Mouse (Mus musculus): ENCODE results near the gene Aif1l. TPM values are rescaled to one million over a fixed set of nuclear protein-coding genes. Genes with fewer than 3 reads are reported as not detected.

Aif1l gene
- total RNA-seq, 1 experiment = 48.5 TPM

DNA sequence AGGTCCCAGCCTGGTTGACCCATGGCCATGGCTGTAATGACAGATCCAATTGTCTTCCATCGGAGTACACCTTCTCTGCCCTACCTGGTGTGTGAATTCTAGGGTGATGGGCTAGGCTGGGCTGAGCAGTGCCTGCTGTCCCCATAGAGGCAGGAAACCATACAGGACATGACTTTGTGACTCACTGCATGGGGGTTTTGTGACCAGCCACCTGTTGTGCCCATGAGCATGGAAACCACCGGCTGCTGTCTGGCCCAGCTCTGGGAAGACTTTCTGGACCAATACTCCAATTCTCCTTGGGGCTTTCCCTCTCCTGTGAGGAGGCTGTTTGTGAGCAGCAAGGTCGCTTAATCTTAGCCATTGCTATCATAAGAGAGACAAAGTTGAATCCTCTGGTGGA, 2.8 kb downstream of the Aif1l start:
- H3K27ac ChIP-seq (ENCODE audit: insufficient read depth, low read depth, low read length, poor library complexity, severe bottlenecking) = no peak overlapping the region
- TF ChIP-seq ZNF384 (IDR thresholded peaks at IDR 0.05; ENCODE audit: low read depth, low read length) (no peak), HCFC1 (IDR thresholded peaks at IDR 0.05; ENCODE audit: borderline replicate concordance, insufficient read depth, low read length) (no peak), CHD2 (IDR thresholded peaks at IDR 0.05; ENCODE audit: low read depth, low read length) (no peak), MAFK (IDR thresholded peaks at IDR 0.05; ENCODE audit: insufficient read depth, low read depth, low read length) (no peak), ZC3H11A (IDR thresholded peaks at IDR 0.05; ENCODE audit: borderline replicate concordance, low read depth, low read length) (no peak)
- no peak for DNase-seq (ENCODE audit: low read depth, low spot score)
- in situ Hi-C loops (cut with MboI; ENCODE audit: low sequenced_read_pairs in 2 of 2, unreplicated experiment in 2 of 2) = no loop called here
- peaks cover 2% of the 10 kb centered on the region; the same call in 1 of the 2 replicates for H3K36me3 ChIP-seq (ENCODE audit: control insufficient read depth, insufficient read depth, low read length, poor library complexity, severe bottlenecking)
- no peaks in the 10 kb centered on the region for H3K9me3 ChIP-seq (ENCODE audit: control insufficient read depth, insufficient read depth, low read depth, low read length)
- H3K9ac ChIP-seq (ENCODE audit: insufficient read depth, low read depth, low read length, poor library complexity, severe bottlenecking) = no peak overlapping the region
- H3K4me3 ChIP-seq (ENCODE audit: insufficient read depth in 1 of 2, low read depth in 1 of 2, low read length in 2 of 2, poor library complexity in 1 of 2, severe bottlenecking in 1 of 2) = no peak overlapping the region
- H3K4me1 ChIP-seq (ENCODE audit: control insufficient read depth in 2 of 2, insufficient read depth in 2 of 2, low read length in 2 of 2, poor library complexity in 1 of 2) = peaks cover 0 to 13% of the 10 kb centered on the region in 2 experiments; a peak in 2 of 4 replicates

DNA sequence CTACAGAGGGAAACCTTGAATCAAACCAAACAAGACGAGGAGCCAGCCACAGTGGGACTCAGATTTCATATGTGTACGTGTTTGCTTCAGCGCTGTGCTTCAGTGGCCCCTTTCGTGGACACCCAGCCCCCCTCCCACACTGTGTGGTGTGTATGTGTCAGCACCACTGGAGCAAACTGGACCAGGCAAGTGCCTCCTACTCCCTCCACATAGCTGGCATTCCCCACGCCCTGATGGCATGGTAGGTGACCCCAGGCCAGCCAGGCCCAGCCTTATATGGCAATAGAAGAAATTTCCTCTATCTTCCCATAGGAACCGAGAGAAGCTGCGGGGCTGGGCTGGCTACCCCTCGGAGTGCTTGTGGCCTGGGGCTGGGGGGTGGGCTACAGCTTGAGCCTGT, 3.7 kb downstream of the Aif1l start:
- peaks cover 2% of the 10 kb centered on the region; the same call in 1 of the 2 replicates for H3K36me3 ChIP-seq (ENCODE audit: control insufficient read depth, insufficient read depth, low read length, poor library complexity, severe bottlenecking)

DNA sequence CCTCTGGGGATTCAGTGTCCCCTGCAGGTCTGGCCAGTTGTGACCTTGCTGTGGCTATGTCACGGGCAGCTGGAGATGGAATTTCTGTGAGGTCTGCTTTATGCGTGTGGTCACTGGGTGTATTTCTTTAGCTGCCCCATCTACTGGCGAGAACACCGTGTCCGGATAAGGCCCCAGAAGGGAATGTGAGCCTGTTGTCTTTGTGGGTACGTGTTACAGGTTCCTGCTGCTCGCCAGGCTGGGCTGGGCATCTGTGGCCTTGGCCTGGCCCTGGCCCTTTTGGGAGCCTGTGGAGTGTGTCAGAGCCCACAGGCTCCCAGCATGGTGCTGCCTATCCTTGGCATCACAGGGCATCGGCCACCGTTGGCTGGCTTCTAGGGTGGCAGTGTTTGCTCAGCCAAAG, 4.8 kb downstream of the Aif1l start:
- Histone ChIP-seq H3K4me1 (ENCODE audit: control insufficient read depth in 2 of 2, insufficient read depth in 2 of 2, low read length in 2 of 2, poor library complexity in 1 of 2) (peaks cover 0 to 15% of the 10 kb centered on the region in 2 experiments; a peak in 2 of 4 replicates), H3K36me3 (ENCODE audit: control insufficient read depth, insufficient read depth, low read length, poor library complexity, severe bottlenecking) (peaks cover 2% of the 10 kb centered on the region; the same call in 1 of the 2 replicates), H3K9ac (ENCODE audit: insufficient read depth, low read depth, low read length, poor library complexity, severe bottlenecking) (no peak overlapping the region), H3K9me3 (ENCODE audit: control insufficient read depth, insufficient read depth, low read depth, low read length) (no peaks in the 10 kb centered on the region), H3K4me3 (ENCODE audit: insufficient read depth in 1 of 2, low read depth in 1 of 2, low read length in 2 of 2, poor library complexity in 1 of 2, severe bottlenecking in 1 of 2) (no peak overlapping the region), H3K27ac (ENCODE audit: insufficient read depth, low read depth, low read length, poor library complexity, severe bottlenecking) (no peak overlapping the region)
- in situ Hi-C loops (cut with MboI; ENCODE audit: low sequenced_read_pairs in 2 of 2, unreplicated experiment in 2 of 2) = no loop called here
- TF ChIP-seq MAFK (IDR thresholded peaks at IDR 0.05; ENCODE audit: insufficient read depth, low read depth, low read length) = no peak
- TF ChIP-seq ZNF384 (IDR thresholded peaks at IDR 0.05; ENCODE audit: low read depth, low read length) = no peak
- no peak for TF ChIP-seq HCFC1 (IDR thresholded peaks at IDR 0.05; ENCODE audit: borderline replicate concordance, insufficient read depth, low read length)
- no peak for TF ChIP-seq CHD2 (IDR thresholded peaks at IDR 0.05; ENCODE audit: low read depth, low read length)
- no peak for TF ChIP-seq ZC3H11A (IDR thresholded peaks at IDR 0.05; ENCODE audit: borderline replicate concordance, low read depth, low read length)
- no peak for DNase-seq (ENCODE audit: low read depth, low spot score)

More for the DNA sequence above, 3.7 kb downstream of the Aif1l start:
- Histone ChIP-seq H3K27ac (ENCODE audit: insufficient read depth, low read depth, low read length, poor library complexity, severe bottlenecking) (no peak overlapping the region), H3K4me3 (ENCODE audit: insufficient read depth in 1 of 2, low read depth in 1 of 2, low read length in 2 of 2, poor library complexity in 1 of 2, severe bottlenecking in 1 of 2) (no peak overlapping the region), H3K9me3 (ENCODE audit: control insufficient read depth, insufficient read depth, low read depth, low read length) (no peaks in the 10 kb centered on the region), H3K9ac (ENCODE audit: insufficient read depth, low read depth, low read length, poor library complexity, severe bottlenecking) (no peak overlapping the region; the same call in 1 of the 2 replicates), H3K4me1 (ENCODE audit: control insufficient read depth in 2 of 2, insufficient read depth in 2 of 2, low read length in 2 of 2, poor library complexity in 1 of 2) (peaks cover 0 to 13% of the 10 kb centered on the region in 2 experiments; a peak in 2 of 4 replicates)
- in situ Hi-C loops (cut with MboI; ENCODE audit: low sequenced_read_pairs in 2 of 2, unreplicated experiment in 2 of 2) = no loop called here
- TF ChIP-seq HCFC1 (IDR thresholded peaks at IDR 0.05; ENCODE audit: borderline replicate concordance, insufficient read depth, low read length) = no peak
- no peak for TF ChIP-seq ZNF384 (IDR thresholded peaks at IDR 0.05; ENCODE audit: low read depth, low read length)
- TF ChIP-seq MAFK (IDR thresholded peaks at IDR 0.05; ENCODE audit: insufficient read depth, low read depth, low read length) = no peak
- TF ChIP-seq ZC3H11A (IDR thresholded peaks at IDR 0.05; ENCODE audit: borderline replicate concordance, low read depth, low read length) = no peak
- TF ChIP-seq CHD2 (IDR thresholded peaks at IDR 0.05; ENCODE audit: low read depth, low read length) = no peak
- no peak for DNase-seq (ENCODE audit: low read depth, low spot score)

DNA sequence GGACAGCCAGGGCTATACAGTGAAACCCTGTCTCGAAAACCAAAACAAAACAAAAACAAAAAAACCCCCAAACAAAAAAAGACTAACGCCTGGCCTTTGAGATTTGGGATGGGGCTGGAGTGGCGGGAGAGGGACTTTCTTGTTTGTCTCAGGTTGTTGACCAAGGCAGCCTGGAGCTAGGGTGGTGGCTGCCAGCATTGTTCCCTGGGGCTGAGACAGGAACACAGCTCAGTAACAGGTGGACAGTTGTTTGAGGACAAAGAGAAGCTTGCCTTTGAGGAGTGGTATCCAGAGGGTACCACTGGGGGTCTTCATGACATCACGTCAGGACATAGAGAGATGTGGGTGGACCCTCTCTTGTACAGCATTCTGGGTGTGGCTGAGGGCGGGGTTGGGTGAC, 5.7 kb downstream of the Aif1l start:
- in situ Hi-C loops (cut with MboI; ENCODE audit: low sequenced_read_pairs in 2 of 2, unreplicated experiment in 2 of 2) = no loop called here
- Histone ChIP-seq H3K36me3 (ENCODE audit: control insufficient read depth, insufficient read depth, low read length, poor library complexity, severe bottlenecking) (peaks cover 2% of the 10 kb centered on the region; the same call in 1 of the 2 replicates), H3K9me3 (ENCODE audit: control insufficient read depth, insufficient read depth, low read depth, low read length) (no peaks in the 10 kb centered on the region), H3K4me1 (ENCODE audit: control insufficient read depth in 2 of 2, insufficient read depth in 2 of 2, low read length in 2 of 2, poor library complexity in 1 of 2) (peaks cover 0 to 19% of the 10 kb centered on the region in 2 experiments; a peak in 2 of 4 replicates), H3K4me3 (ENCODE audit: insufficient read depth in 1 of 2, low read depth in 1 of 2, low read length in 2 of 2, poor library complexity in 1 of 2, severe bottlenecking in 1 of 2) (no peak overlapping the region), H3K9ac (ENCODE audit: insufficient read depth, low read depth, low read length, poor library complexity, severe bottlenecking) (no peak overlapping the region), H3K27ac (ENCODE audit: insufficient read depth, low read depth, low read length, poor library complexity, severe bottlenecking) (no peak overlapping the region)
- DNase-seq (ENCODE audit: low read depth, low spot score) = no peak
- TF ChIP-seq ZC3H11A (IDR thresholded peaks at IDR 0.05; ENCODE audit: borderline replicate concordance, low read depth, low read length) (no peak), HCFC1 (IDR thresholded peaks at IDR 0.05; ENCODE audit: borderline replicate concordance, insufficient read depth, low read length) (no peak), ZNF384 (IDR thresholded peaks at IDR 0.05; ENCODE audit: low read depth, low read length) (no peak), MAFK (IDR thresholded peaks at IDR 0.05; ENCODE audit: insufficient read depth, low read depth, low read length) (no peak), CHD2 (IDR thresholded peaks at IDR 0.05; ENCODE audit: low read depth, low read length) (no peak)
